Mouse (Mus musculus): ENCODE data around the gene Kif5a.

DNA sequence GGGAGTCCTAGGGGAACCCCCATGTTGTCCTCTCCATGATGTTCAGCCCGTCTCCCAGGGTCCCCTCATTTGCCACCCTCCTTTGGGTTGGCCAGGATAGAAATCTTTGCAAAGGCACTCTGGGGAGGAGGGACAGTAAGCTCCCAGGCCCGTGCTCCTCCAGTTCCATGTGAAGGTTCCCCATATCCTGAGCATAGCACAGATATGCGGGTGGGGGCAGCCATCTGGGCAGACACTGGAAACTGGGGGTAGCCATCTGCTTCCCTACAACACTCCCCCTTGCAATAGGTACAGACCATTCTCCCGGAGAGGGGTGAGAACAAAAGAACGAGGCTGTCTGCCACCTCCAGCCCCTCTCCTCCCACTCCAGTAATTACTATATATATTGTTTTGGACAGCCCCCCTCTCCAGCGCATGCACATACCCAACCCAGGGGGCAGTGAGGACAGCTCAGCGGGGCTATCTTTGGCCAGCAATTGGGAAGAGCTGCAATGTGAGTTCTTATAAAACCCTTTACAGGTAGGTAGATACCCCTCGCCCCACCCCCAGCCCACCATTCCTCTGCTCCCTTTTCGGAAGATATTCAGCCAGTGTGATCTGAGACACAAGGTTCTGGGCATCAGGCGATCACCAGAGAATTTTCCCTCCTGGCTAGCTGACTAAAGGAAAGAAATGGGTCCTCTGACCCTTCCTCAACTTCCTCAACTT lies 75.6 kb downstream of the Kif5a start:
- TF ChIP-seq TCF12 (IDR thresholded peaks at IDR 0.05; ENCODE audit: insufficient read depth, poor library complexity, severe bottlenecking) (no peak), POLR2A (IDR thresholded peaks at IDR 0.05; ENCODE audit: insufficient read length, low read depth) (no peak), E2F4 (IDR thresholded peaks at IDR 0.05; ENCODE audit: insufficient read depth) (no peak), MAX (IDR thresholded peaks at IDR 0.05; ENCODE audit: low read depth) (no peak), TCF3 (IDR thresholded peaks at IDR 0.05; ENCODE audit: insufficient read length, low read depth) (no peak), USF1 (IDR thresholded peaks at IDR 0.05; ENCODE audit: low read depth) (no peak), CEBPB (IDR thresholded peaks at IDR 0.05; ENCODE audit: insufficient read depth, poor library complexity, severe bottlenecking) (no peak), REST (IDR thresholded peaks at IDR 0.05; ENCODE audit: insufficient read depth, insufficient read length) (no peak), SRF (IDR thresholded peaks at IDR 0.05; ENCODE audit: control insufficient read depth, insufficient read length, low read depth) (no peak)
